Mouse (Mus musculus) lung, adult 2 months (tissue): ENCODE measurements around the gene Slc43a2.
"Not testable (repeated sequence)": the region's sequence is repeated elsewhere in the genome, so short reads cannot be mapped to it uniquely, and the experiment has no call there.

Source experiments
- CTCF ChIP-seq: fragments of 200-500 bp; IDR thresholded peaks from 2 replicates; pipeline ENCODE4 v1.5.1; 2011; ENCODE audit warnings: mild to moderate bottlenecking, low read length, control low read depth; ENCODE audit not compliant: insufficient read depth
- POLR2A ChIP-seq: fragments of 200-500 bp; IDR thresholded peaks from 2 replicates; pipeline ENCODE4 v1.6.1; 2011; ENCODE audit warnings: low read depth, mild to moderate bottlenecking, control low read depth, low read length, borderline replicate concordance; ENCODE audit errors: extremely low read depth

- TF ChIP-seq CTCF, POLR2A: not testable (repeated sequence)
Measured at GRCm38 (mm10) chr11:75556006-75556405, 24.5 kb downstream of the Slc43a2 start.
